Mouse (Mus musculus): Measurements from ENCODE around the gene Wdr54.

DNA sequence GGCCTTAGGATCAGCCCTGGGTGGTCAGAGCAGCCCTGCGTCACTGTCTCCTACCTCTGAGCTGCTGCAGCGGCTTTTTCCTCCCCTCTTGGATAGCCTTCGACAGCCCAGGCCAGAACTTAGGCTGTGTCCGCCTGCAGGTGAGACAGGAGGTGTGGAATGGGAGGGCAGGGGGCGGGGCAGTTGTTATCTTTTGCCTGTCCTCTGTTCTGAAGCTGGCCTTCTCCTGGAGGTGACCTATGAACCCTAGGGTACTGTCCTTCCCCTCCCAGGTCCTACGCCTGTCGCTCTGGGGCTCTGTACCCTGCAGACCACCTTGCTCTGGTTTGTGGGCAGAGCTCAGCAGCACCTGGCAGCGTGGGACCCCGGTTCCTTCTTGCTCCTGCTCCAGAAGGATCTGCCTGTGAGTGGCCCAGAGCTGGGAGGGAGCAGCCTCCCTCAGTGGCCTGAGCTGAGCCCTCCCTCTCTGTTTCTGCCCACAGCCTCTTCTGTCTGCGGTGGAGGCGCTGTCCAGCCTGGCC, 53.0 kb downstream of the Wdr54 start:
- TF ChIP-seq CTCF (IDR thresholded peaks at IDR 0.05; ENCODE audit: extremely low read depth, insufficient read depth, insufficient read length, insufficient replicate concordance) (no peak), POLR2A (IDR thresholded peaks at IDR 0.05; ENCODE audit: low read depth, low read length) (no peak)

Measured in spleen, adult 2 months (tissue).